Mouse (Mus musculus) thymus, postnatal 4 days (tissue): Measurements from ENCODE around the gene Lipf.

ENCODE experiments used
- DNase-seq: peaks from one replicate; pipeline ENCODE4 v3.0.0; 2021

The Lipf gene

GRCm38 (mm10) chr19:33960887-33961286 is at the start of gene Lipf:
Gene Lipf (plus strand): TSS chr19:33961187.
- no peak for DNase-seq

- no peak for DNase-seq
These were observed 36.9 kb upstream of the Lipf start for GRCm38 (mm10) chr19:33924099-33924498.

GRCm38 (mm10) chr19:33979007-33979406 is 18.0 kb downstream of the Lipf start:
- peak; percentile 12 for DNase-seq

GRCm38 (mm10) chr19:33983043-33983442 is 22.1 kb downstream of the Lipf start:
- DNase-seq, result no peak

GRCm38 (mm10) chr19:34008002-34008401 is 47.0 kb downstream of the Lipf start, which contains the start of gene Lipk:
Gene Lipk (plus strand): TSS chr19:34008290.
- no peak for DNase-seq

- DNase-seq, result no peak
These were observed 60.6 kb downstream of the Lipf start for GRCm38 (mm10) chr19:34021440-34022172.

GRCm38 (mm10) chr19:34022759-34023158 is 61.8 kb downstream of the Lipf start:
- DNase-seq, result no peak
